Comparison of ENCODE assay signal across 8 mouse cellular contexts in the genomic region with DNA sequence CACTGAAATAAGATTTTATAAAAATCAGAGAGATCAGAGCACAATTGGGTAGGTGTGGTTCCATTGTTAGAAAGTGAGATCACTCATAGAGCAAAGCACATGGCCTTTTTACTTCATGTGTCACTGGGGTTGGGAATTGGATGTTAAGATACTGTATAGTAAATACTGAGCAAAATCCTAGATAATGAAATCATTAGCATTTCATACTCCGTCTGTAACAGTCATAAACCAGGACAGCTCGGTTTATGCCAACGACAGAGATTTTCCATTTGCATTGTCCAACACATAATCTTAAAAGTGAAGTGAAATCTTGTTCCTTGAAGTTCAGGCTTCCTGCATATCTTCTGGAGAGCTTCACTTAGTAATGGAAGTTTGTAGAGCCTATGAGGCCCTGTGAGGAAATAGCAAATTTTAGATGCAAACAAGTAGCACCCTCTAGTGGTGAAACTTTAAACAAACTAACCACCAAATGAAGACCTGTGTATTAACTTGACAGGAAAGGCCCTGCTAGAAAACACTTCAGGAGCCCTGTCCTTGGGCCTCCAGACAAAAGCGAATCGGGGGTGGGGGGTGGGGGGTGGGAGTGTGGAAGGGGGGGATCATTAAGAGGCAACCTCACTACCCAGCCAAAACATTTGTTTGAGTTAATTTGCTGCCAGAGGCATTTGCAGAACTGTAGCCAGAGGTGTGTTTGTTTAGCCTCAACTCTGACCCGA.
A peak's percentile ranks its signal among the peaks of the same experiment; 100 is the strongest.
DNase-seq lines count a peak whose midpoint lies in the region; ATAC-seq and TF ChIP-seq lines count a peak whose summit lies in the region.

No protein-coding gene starts in this region.

- no peak overlapping the region for H3K27ac ChIP-seq in neural tube, embryonic 13.5 days (replicated peaks)
- H3K27ac ChIP-seq in thymus, adult 2 months (ENCODE audit: control insufficient read depth, insufficient read depth, low read length): no peak overlapping the region

- no peaks in the 10 kb centered on the region for H3K4me1 ChIP-seq in neural tube, embryonic 13.5 days (replicated peaks)
- H3K4me1 ChIP-seq in thymus, adult 2 months (replicated peaks; ENCODE audit: control insufficient read depth, insufficient read depth, low read length): no peaks in the 10 kb centered on the region

- H3K4me2 ChIP-seq in neural tube, embryonic 13.5 days: no peak overlapping the region

- TF ChIP-seq CTCF in thymus, adult 2 months (IDR thresholded peaks at IDR 0.05; ENCODE audit: borderline replicate concordance, control insufficient read depth, extremely low read depth, insufficient read depth, low read length, poor library complexity): no peak

- peak; percentile 46 for DNase-seq in layer of hippocampus, adult 11-12 months (ENCODE audit: low spot score)
- no peak for DNase-seq in layer of hippocampus, postnatal 25 days (ENCODE audit: extremely low spot score in 1 of 2, low spot score in 1 of 2)
- DNase-seq in NIH3T3 (ENCODE audit: low read depth): peak; percentile 81
- peak; percentile 87 for DNase-seq in embryo, embryonic 10.5 days (ENCODE audit: low spot score)
- peak; percentile 35 for DNase-seq in kidney, postnatal 14 days
- DNase-seq in thymus, adult 2 months: no peak
- DNase-seq in layer of hippocampus, adult 8-10 months (ENCODE audit: low spot score in 2 of 2): no peak

- H3K36me3 ChIP-seq in neural tube, embryonic 13.5 days: no peaks in the 10 kb centered on the region
- H3K36me3 ChIP-seq in thymus, adult 2 months (ENCODE audit: control insufficient read depth, insufficient read depth, low read length): no peaks in the 10 kb centered on the region

- no peak overlapping the region for H3K4me3 ChIP-seq in neural tube, embryonic 13.5 days
- no peak overlapping the region for H3K4me3 ChIP-seq in thymus, adult 2 months (ENCODE audit: control insufficient read depth, insufficient read depth, low read length)

- no peaks in the 10 kb centered on the region for H3K9me3 ChIP-seq in neural tube, embryonic 13.5 days

- H3K9ac ChIP-seq in neural tube, embryonic 13.5 days: no peak overlapping the region

- ATAC-seq in neural tube, embryonic 13.5 days (ENCODE audit: low read depth): peak; percentile 74

- TF ChIP-seq POLR2A in thymus, adult 2 months (IDR thresholded peaks at IDR 0.05; ENCODE audit: control insufficient read depth, extremely low read depth, insufficient read depth, low read length, poor library complexity): no peak

- H3K27me3 ChIP-seq in neural tube, embryonic 13.5 days: no peaks in the 10 kb centered on the region
- H3K27me3 ChIP-seq in thymus, adult 2 months (ENCODE audit: control insufficient read depth, insufficient read depth, low read length): no peaks in the 10 kb centered on the region

- 53% methylated on average over 6 of the region's 6 CpGs for WGBS in neural tube, embryonic 13.5 days
- whole genome bisulfite sequencing in thymus, adult 2 months: 59% methylated on average over 6 of the region's 6 CpGs

Comparison
In these comparisons a context has a peak if more than half of its experiments do, and no peak if none do; other contexts are left out.
1. DNase-seq: peak in layer of hippocampus, adult 11-12 months (single experiment), NIH3T3 (single experiment), embryo, embryonic 10.5 days (single experiment) and kidney, postnatal 14 days (single experiment); none in layer of hippocampus, postnatal 25 days (0 of 2), thymus, adult 2 months (single experiment) and layer of hippocampus, adult 8-10 months (0 of 2).